Mouse (Mus musculus) testis, postnatal 14 days (tissue): ENCODE results near the gene Prrc2a.

ENCODE experiments used
- DNase-seq: peaks from one replicate; pipeline ENCODE4 v3.0.0; 2021; ENCODE audit warnings: low spot score

Gene Prrc2a

GRCm38 (mm10) chr17:35162730-35163129 is 2.0 kb downstream of the Prrc2a start:
- DNase-seq = no peak

- no peak for DNase-seq
Observed at GRCm38 (mm10) chr17:35162121-35162520, 2.6 kb downstream of the Prrc2a start.

GRCm38 (mm10) chr17:35161421-35161820 is 3.3 kb downstream of the Prrc2a start:
- DNase-seq = no peak

- DNase-seq = no peak
Observed at GRCm38 (mm10) chr17:35159638-35160037, 5.1 kb downstream of the Prrc2a start.

- no peak for DNase-seq
Observed at GRCm38 (mm10) chr17:35158850-35159593, 5.7 kb downstream of the Prrc2a start.

- no peak for DNase-seq
Observed at GRCm38 (mm10) chr17:35157661-35158175, 7.0 kb downstream of the Prrc2a start.

- DNase-seq = no peak
Observed at GRCm38 (mm10) chr17:35157254-35157653, 7.4 kb downstream of the Prrc2a start.

- DNase-seq = no peak
Observed at GRCm38 (mm10) chr17:35156461-35157200, 8.1 kb downstream of the Prrc2a start.

- DNase-seq = no peak
Observed at GRCm38 (mm10) chr17:35155451-35155850, 9.2 kb downstream of the Prrc2a start.

GRCm38 (mm10) chr17:35154616-35155015 is 10.1 kb downstream of the Prrc2a start:
- DNase-seq = no peak

- no peak for DNase-seq
Observed at GRCm38 (mm10) chr17:35153931-35154330, 10.8 kb downstream of the Prrc2a start.

- DNase-seq = no peak
Observed at GRCm38 (mm10) chr17:35153077-35153476, 11.6 kb downstream of the Prrc2a start.

- no peak for DNase-seq
Observed at GRCm38 (mm10) chr17:35152121-35152520, 12.6 kb downstream of the Prrc2a start.

GRCm38 (mm10) chr17:35147922-35148639 is 16.6 kb downstream of the Prrc2a start:
- no peak for DNase-seq

GRCm38 (mm10) chr17:35147348-35147747 is 17.3 kb downstream of the Prrc2a start:
- no peak for DNase-seq

GRCm38 (mm10) chr17:35146139-35146538 is 18.6 kb downstream of the Prrc2a start:
- DNase-seq = no peak

- DNase-seq = peak; percentile 88
Observed at GRCm38 (mm10) chr17:35141971-35142370, 22.7 kb downstream of the Prrc2a start.

GRCm38 (mm10) chr17:35140490-35140996 is 24.2 kb downstream of the Prrc2a start:
- DNase-seq = no peak

GRCm38 (mm10) chr17:35139269-35139668 is 25.4 kb downstream of the Prrc2a start:
- DNase-seq = no peak

GRCm38 (mm10) chr17:35135591-35136320 is 28.9 kb downstream of the Prrc2a start:
- no peak for DNase-seq

GRCm38 (mm10) chr17:35134801-35135590 is 29.7 kb downstream of the Prrc2a start, which contains the start of gene Bag6:
TSS of gene Bag6 (plus strand) at chr17:35135178.
- DNase-seq = peak; percentile 92
